Mouse (Mus musculus) urinary bladder, adult 18-20 months (tissue): ENCODE results near the gene Ube2z.
A peak's percentile ranks its signal among the peaks of the same experiment; 100 is the strongest.

Experiments used
- DNase-seq, 2 experiments: peaks; one replicate each; pipeline ENCODE4 v3.0.0; 2022; ENCODE audit warnings: low spot score in 2 of 2, mixed read lengths in 2 of 2

The Ube2z gene

GRCm38 (mm10) chr11:96058309-96058708 is 6.9 kb downstream of the Ube2z start:
- DNase-seq: no peak

GRCm38 (mm10) chr11:96050854-96051253 is 14.3 kb downstream of the Ube2z start:
- no peak for DNase-seq

- DNase-seq: no peak
Observed at GRCm38 (mm10) chr11:96049939-96050338, 15.2 kb downstream of the Ube2z start.

- no peak for DNase-seq
Observed at GRCm38 (mm10) chr11:96047469-96048373, 17.5 kb downstream of the Ube2z start.

- DNase-seq: no peak
Observed at GRCm38 (mm10) chr11:96046793-96047192, 18.4 kb downstream of the Ube2z start.

GRCm38 (mm10) chr11:96046028-96046427 is 19.2 kb downstream of the Ube2z start:
- no peak for DNase-seq

- DNase-seq: no peak
Observed at GRCm38 (mm10) chr11:96044803-96045567, 20.2 kb downstream of the Ube2z start.

GRCm38 (mm10) chr11:96038560-96038959 is 26.6 kb downstream of the Ube2z start:
- no peak for DNase-seq

- no peak for DNase-seq
Observed at GRCm38 (mm10) chr11:96037499-96037898, 27.7 kb downstream of the Ube2z start.

- no peak for DNase-seq
Observed at GRCm38 (mm10) chr11:96035133-96035532, 30.1 kb downstream of the Ube2z start.

GRCm38 (mm10) chr11:96034596-96035052 is 30.6 kb downstream of the Ube2z start, which contains the start of gene Snf8:
Gene Snf8, plus strand, starts transcription at chr11:96034885.
- peak; percentile 88 to 94 for DNase-seq

- DNase-seq: no peak
Observed at GRCm38 (mm10) chr11:96034116-96034515, 31.1 kb downstream of the Ube2z start.

- no peak for DNase-seq
Observed at GRCm38 (mm10) chr11:96033264-96033663, 31.9 kb downstream of the Ube2z start.

GRCm38 (mm10) chr11:96031701-96032100 is 33.5 kb downstream of the Ube2z start:
- DNase-seq: no peak

GRCm38 (mm10) chr11:96030571-96030970 is 34.6 kb downstream of the Ube2z start:
- no peak for DNase-seq

GRCm38 (mm10) chr11:96028130-96028529 is 37.1 kb downstream of the Ube2z start:
- no peak for DNase-seq

- DNase-seq: no peak
Observed at GRCm38 (mm10) chr11:96020622-96021021, 44.6 kb downstream of the Ube2z start.

- DNase-seq: peak in 1 of 2 experiments; percentile 49
Observed at GRCm38 (mm10) chr11:96017941-96018351, 47.2 kb downstream of the Ube2z start.

GRCm38 (mm10) chr11:96015421-96015820 is 49.8 kb downstream of the Ube2z start:
- no peak for DNase-seq

GRCm38 (mm10) chr11:96011982-96012381 is 53.2 kb downstream of the Ube2z start:
- no peak for DNase-seq

GRCm38 (mm10) chr11:96008827-96009226 is 56.4 kb downstream of the Ube2z start:
- DNase-seq: no peak

- no peak for DNase-seq
Observed at GRCm38 (mm10) chr11:96007516-96008235, 57.5 kb downstream of the Ube2z start.
